Mouse (Mus musculus): ENCODE results near the gene AU018091. TPM values are rescaled to one million over a fixed set of nuclear protein-coding genes. Genes with fewer than 3 reads are reported as not detected.
"Not testable (repeated sequence)": the region's sequence is repeated elsewhere in the genome, so short reads cannot be mapped to it uniquely, and the experiment has no call there.

AU018091 gene
- not detected for total RNA-seq (2021)
- long read RNA-seq, experiment 1 = 0 reads
- long read RNA-seq, experiment 2 = 0 reads

GRCm38 (mm10) chr7:3168925-3169324, at the start of gene AU018091:
TSS of gene AU018091 (minus strand) at chr7:3169203.
- no peak for DNase-seq

GRCm38 (mm10) chr7:3217546-3218056, 48.6 kb upstream of the AU018091 start:
- no peak for DNase-seq

GRCm38 (mm10) chr7:3216331-3216730, 47.3 kb upstream of the AU018091 start:
- DNase-seq = no peak

- no peak for DNase-seq
These were observed 44.6 kb upstream of the AU018091 start for GRCm38 (mm10) chr7:3213557-3213956.

GRCm38 (mm10) chr7:3213156-3213555, 44.2 kb upstream of the AU018091 start:
- no peak for DNase-seq

GRCm38 (mm10) chr7:3212002-3212790, 43.2 kb upstream of the AU018091 start:
- no peak for DNase-seq

- no peak for DNase-seq
These were observed 42.5 kb upstream of the AU018091 start for GRCm38 (mm10) chr7:3211518-3211917.

- no peak for DNase-seq
These were observed 41.6 kb upstream of the AU018091 start for GRCm38 (mm10) chr7:3210605-3211004.

- no peak for DNase-seq
These were observed 37.5 kb upstream of the AU018091 start for GRCm38 (mm10) chr7:3206520-3206919.

- DNase-seq = no peak
These were observed 35.6 kb upstream of the AU018091 start for GRCm38 (mm10) chr7:3204628-3205027.

- no peak for DNase-seq
These were observed 34.9 kb upstream of the AU018091 start for GRCm38 (mm10) chr7:3203890-3204289.

- no peak for DNase-seq
These were observed 32.2 kb upstream of the AU018091 start for GRCm38 (mm10) chr7:3201134-3201705.

- DNase-seq = no peak
These were observed 29.9 kb upstream of the AU018091 start for GRCm38 (mm10) chr7:3198884-3199283.

GRCm38 (mm10) chr7:3195850-3196249, 26.8 kb upstream of the AU018091 start:
- no peak for DNase-seq

- no peak for DNase-seq
These were observed 25.5 kb upstream of the AU018091 start for GRCm38 (mm10) chr7:3194531-3194930.

- peak; percentile 37 for DNase-seq
These were observed 24.9 kb upstream of the AU018091 start for GRCm38 (mm10) chr7:3193905-3194304.

- no peak for DNase-seq
These were observed 24.1 kb upstream of the AU018091 start for GRCm38 (mm10) chr7:3193049-3193632.

- DNase-seq = no peak
These were observed 23.0 kb upstream of the AU018091 start for GRCm38 (mm10) chr7:3191971-3192498.

- not testable (repeated sequence) for DNase-seq
These were observed 17.7 kb upstream of the AU018091 start for GRCm38 (mm10) chr7:3186726-3187125.

- DNase-seq = no peak
These were observed 17.1 kb upstream of the AU018091 start for GRCm38 (mm10) chr7:3186136-3186535.

- no peak for DNase-seq
These were observed 15.4 kb upstream of the AU018091 start for GRCm38 (mm10) chr7:3184394-3184793.

GRCm38 (mm10) chr7:3180958-3181357, 12.0 kb upstream of the AU018091 start:
- DNase-seq = not testable (repeated sequence)

- no peak for DNase-seq
These were observed 707 bp downstream of the AU018091 start for GRCm38 (mm10) chr7:3168296-3168695.
